Mouse (Mus musculus) heart, adult 9 months (tissue): ENCODE data around the gene Stim2.
A peak's percentile ranks its signal among the peaks of the same experiment; 100 is the strongest.

Source experiments
- DNase-seq, 2 experiments: peaks; one replicate each; pipeline ENCODE4 v3.0.0; 2022; ENCODE audit warnings: low spot score in 2 of 2

The Stim2 gene

DNA sequence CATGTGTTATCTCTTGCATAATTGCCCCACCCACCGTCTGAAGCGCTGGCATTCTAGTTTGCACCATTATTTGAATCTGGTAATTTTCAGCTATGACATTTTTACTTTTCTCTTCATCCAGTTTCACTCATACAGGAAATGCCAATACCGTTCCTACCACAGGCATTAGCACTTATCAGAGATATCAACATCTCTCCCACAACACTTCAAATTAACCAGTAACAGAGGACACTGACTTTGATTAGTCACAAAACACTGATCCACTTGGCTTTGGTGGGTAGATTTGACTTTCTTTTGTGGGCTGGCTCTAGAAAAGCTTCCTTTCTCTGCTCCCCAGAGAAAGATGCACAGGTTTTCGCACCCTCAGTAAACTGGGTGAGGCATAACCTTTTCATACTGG, 3.7 kb upstream of the Stim2 start:
- DNase-seq: no peak

DNA sequence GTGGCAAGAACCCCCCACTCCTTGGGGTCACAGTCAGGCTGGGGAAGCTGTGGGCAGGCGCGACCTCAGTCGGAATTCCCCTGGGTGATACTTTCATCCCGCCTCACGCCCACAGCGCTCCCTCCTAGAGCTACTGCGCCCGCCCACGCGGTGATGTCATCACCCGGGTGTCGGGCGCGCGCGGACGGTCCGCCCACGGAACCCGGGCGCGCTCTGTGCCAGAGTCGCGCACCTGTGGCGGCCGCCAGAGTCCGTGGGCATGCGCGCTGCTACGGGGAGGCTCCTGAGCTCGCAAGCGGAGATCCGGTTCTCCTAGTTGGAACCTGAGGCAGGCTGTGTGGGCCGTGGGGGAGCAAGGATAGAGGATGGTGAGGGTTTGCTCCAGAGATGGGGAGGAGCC, 3.0 kb upstream of the Stim2 start:
- DNase-seq: peak; percentile 83 to 85

DNA sequence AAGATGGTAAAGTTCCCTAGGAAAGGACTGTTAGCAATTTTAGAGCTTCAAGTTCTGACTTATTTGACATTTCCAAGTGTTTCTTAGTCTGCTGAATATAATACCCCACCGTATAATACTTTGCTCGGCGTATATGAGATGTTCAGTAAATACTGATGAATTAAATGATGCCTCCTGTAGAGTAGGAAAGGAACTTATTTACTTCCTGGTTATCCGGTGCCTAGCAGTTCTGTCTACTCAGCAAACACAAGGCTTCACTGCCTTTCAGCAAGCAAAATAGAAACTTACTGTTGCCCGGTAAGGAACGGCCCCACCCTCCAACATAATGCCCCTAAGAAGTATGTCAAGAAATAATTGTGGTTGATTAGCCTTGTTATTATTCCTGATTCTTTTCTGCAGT, 1.5 kb upstream of the Stim2 start:
- no peak for DNase-seq

DNA sequence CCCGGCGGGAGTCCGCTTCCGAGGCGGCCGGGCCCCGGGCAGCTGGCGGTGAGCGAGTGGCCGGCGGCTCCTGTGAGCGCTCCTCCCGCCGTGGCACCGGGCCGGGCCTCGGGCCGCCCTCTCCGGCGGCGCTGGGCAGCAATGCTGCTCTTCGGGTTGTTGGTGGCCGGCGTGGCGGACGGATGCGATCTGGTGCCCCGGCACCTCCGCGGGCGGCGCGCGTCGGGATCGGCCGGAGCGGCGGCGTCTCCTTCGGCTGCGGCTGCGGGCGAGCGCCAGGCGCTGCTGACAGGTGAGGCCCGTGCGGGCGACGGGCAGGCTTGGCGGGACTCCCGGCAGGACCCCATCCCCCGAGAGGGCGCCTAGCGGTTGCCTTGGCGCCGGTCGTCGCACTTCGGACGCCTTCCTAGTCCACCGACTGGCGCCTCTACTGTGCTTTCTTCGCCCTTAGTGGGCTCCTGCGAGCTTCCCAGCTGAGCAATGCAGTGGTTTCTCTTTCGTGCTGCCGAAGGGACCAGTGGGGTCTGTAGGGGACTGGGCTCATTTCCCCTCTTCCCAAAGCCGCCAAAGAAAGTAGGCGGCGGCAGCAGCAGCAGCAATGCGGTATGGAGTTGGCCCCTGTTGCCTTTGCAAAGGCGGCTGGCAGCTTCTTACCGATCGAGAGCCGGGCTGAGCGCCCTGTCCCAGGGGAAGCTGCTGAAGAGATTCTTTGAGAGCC, 603 bp downstream of the Stim2 start:
- DNase-seq: peak; percentile 50 to 63

DNA sequence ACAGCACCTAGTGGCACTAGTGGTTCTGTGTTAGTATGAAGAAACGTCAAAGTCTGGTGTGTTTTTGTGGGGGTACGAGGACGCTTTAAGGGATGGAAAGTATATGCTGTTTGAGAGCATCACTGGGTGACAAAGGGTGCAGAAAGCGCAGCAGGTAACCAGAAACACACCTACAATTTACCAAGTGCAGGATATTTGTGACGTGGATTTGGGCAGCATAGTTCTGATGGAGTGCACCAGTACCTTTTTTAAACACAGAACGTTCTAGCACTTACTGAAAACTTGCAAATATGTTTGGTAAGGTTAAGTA, 1.1 kb downstream of the Stim2 start:
- DNase-seq: no peak

DNA sequence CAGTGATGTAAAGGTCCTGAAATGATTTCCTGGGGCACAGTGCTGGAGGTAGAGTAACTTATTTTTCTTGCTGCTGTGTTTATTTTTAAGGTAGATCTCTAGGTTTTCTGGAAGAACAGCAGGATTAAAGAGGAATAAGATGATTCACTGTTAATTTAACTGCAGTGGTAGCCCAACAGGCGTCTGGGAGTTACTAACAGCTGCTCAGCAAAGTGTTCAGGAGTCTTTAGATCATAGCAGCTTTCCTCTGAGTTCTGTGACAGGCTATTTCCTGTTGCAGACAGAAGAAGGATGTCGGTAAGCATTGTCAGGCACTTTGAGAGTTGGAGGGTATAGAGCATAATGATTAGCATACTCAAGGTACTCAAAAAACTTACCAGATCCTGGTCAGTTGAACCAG, 1.5 kb downstream of the Stim2 start:
- peak; percentile 15 to 30 for DNase-seq

DNA sequence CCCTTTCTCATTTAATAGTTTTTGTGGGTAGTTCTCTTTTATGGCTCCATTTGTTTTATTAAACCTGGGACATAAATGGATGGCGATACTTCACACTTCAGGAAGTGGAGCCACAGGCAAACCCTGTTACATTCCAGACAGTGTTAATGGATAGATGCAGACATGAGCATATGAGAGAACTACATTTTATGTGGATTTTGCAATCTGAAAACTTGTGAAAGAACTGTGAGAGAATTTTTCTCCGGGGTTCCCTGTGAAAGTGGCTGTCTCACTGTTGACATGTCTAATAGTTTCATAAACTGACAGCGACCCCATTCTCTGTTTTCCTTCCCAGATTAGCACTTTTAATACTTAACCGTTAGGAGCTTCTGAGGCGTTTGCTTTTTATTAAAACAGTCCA, 2.7 kb downstream of the Stim2 start:
- no peak for DNase-seq

DNA sequence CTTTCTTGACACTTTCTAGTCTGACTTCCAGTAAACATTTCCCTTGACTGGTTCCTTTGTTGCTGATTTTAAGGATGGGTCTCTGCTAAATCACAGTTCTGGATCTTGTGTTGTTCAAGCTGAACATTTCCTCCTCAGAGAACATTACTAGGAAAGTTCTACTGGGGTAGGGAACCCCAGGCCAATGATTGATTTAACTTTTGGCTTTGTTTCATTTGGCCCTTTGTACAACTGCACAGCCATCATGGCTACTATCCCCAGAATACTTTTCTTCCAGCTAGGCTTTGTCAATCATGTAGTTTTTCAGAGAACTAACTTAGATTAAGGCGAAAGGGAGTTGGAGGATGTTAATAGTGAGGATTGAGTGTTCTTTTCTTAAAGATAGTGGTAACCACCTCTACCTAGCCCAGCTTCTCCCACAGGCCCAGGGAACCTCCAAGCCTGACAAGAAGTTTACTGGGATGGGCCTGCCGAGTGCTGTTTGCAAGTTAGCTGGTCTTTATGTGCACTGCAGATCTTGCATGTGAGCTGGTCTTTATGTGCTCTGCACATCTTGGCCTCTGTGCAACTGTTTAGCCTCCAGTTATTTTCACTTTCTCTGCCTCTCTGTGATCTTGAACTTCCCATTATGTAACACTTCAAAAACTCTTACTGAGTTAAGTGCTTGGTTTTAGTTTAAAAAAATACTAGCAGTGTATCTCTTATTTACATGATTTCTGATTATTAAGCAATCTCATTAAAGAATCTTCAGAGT, 7.0 kb downstream of the Stim2 start:
- DNase-seq: no peak

DNA sequence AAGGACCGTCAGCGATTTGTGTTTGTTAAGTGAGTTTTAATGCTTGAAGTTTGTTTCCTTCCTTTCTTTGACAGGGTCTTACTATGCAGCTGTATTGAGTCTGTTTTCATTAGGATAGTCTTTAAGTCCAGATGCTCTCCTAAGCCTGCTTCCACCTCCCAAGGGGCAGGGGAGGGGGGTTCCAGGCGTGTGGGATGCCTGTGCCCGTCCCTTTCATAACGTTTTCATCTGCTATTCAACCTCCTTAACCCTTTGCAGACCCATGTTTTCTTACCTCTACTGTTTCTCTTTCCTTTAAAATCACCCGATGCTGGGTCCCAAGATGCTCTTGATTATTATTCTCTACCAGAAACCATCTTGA, 7.5 kb downstream of the Stim2 start:
- no peak for DNase-seq

DNA sequence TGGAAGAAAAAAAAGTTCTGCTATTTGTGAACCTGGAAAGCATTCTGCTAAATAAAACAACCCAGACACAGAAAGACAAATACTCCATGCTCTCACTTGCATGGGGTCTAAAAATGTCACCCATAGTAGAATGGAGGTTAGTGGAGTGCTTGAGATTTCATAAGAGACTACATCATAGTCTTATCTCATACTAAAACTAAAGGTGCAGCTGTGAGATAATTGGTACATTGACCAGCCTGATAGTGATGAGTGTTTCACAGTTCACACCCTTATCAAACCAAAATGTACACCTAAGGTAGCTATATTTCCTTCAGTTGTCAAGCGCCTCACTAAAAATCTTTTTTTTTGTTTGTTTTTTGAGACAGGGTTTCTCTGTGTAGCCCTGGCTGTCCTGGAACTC, 8.5 kb downstream of the Stim2 start:
- no peak for DNase-seq

DNA sequence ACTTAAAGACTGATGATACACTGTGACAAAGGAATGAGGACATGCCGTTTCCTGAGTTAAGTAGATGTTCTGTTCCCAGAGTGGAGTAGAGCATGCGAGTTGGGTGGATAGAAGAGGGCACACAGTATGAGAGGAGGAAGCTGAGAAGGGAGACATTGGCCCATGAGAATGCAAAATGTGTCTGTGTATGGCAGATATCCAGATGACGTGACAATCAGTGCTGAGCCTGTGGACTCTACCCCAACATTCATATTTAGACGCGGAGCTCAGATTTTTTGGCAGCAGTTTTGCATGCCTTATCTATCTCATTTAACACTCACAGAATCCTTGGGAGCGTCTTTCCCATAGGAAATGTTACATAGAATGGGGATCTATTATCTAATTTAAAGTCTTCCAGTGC, 9.3 kb downstream of the Stim2 start:
- DNase-seq: peak in 1 of 2 experiments; percentile 14

DNA sequence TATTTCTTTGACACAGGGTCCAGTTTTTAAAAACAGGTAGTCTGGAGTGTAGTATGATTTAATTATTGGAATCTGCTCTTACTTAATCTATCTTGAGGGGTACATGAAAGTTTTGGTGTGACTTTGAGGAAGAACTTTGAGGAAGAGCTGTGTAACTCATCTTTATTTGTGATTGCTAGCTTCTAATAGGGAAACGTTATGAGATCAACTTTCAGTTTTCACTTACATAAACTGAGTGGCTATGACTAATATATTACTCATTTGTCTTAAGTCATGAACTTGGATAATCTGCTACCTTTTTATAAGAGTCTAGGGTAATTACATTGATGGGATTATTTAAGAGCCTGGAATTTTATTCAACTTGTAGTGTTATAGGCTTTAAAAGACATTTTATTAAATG, 15.0 kb downstream of the Stim2 start:
- no peak for DNase-seq

DNA sequence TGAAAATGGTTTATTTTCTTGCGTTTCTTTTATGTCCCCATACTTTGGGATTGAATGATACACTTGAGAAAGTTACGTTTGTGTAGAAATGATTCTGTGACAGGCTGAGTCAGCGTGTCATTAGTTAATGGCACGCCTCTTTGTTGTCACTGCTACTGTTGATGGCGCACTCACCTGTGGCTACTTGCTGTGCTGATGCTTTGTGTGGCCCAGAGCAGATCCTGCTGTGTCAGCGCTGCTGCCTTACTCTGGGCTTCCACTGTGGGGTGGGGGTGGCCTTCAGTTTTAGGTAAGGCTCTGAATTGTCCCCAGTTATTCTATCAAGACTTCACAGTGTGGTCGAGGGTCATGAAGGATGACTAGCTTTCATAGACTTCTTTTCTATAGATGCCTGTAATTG, 18.8 kb downstream of the Stim2 start:
- no peak for DNase-seq

DNA sequence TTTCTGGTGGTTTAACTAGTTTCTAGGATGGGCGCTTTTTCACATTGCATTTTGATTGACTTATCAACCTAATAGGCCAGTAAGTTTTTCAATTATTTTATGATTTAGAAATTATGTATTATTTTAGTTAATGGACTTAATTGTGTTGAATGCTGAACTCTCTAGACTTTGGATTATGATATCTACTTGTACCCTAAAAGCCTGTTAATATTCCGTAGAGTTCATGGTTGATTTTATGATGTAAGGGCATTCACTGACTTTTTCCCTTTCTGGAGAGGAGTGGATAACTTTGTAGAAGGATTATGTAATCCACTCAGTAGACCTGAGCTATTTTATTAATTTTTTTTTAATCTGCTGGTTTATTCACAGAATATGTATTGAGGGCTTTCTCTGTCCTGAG, 20.6 kb downstream of the Stim2 start:
- DNase-seq: no peak

DNA sequence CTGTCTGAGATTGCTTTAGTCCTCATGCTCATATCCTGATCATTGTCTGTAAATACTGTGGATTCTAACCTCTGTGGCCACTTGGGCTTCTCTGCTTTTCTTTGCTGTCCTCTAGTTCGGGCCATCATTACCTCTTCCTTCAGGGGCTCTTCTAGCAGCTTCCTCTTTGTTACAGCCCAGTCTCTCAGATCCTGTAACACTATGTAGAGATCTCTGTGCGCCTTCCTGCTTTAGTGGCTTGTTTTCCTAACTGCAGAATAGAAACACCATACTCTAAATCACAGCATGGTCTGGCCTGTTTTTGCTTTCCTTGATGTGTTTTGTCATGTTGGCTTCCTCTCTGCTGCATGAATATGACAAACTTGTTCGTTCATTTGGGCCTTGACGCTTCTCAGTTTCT, 21.2 kb downstream of the Stim2 start:
- DNase-seq: no peak

DNA sequence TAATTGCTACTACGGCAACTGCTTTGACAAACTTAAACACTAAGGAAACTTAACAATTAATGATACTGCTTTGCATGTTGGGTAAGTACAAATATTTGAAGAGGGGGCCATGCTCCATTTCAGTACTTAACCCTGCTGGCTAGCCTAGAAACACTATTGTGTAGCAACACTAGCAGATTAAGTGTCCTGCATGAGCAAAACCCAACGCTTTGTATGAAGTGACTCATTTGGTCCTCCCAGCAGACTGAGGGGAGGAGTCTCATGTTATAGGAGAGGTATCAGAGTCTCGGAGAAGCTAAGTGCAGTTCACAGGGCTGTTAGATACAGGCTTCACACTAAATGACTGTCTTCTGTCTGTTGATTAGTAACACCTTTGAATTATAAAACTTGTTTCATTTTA, 26.3 kb downstream of the Stim2 start:
- DNase-seq: no peak

DNA sequence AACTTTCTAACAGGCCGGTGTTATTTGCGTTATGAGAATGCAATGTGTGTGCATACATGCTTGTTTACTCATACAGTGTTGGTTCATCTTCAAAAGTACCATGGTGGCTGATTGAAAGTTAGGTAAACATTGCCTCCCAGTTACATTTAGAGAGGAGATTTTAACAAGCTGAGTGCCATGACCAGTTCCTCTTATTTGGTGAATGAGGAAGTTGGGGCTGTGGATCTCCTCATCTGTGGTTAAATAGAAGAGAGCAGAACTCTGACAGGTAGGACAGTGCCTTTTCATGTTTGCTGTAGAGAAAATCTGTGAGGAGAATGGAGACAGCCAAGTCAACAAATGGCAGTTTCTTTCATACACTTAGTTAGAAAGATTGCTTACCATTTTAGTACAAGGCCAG, 27.3 kb downstream of the Stim2 start:
- no peak for DNase-seq

DNA sequence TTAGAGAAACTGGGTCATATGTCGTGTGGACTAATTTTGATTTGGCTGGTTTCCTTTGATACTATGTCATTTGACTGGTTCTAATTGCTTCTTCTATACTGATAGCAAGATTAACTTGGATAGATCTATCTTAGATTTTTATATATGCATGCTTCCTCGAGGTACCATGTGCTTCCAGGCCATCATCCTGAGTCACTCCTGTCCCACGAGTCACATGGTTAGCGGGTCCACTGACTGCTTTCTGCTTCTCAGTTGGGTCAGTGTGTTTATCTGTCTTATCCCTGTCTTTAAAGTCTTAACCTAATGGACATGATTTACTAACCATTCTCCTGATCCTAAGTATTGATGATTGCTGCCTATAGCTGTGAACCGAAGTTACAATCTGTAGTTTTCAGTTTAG, 34.9 kb downstream of the Stim2 start:
- no peak for DNase-seq

DNA sequence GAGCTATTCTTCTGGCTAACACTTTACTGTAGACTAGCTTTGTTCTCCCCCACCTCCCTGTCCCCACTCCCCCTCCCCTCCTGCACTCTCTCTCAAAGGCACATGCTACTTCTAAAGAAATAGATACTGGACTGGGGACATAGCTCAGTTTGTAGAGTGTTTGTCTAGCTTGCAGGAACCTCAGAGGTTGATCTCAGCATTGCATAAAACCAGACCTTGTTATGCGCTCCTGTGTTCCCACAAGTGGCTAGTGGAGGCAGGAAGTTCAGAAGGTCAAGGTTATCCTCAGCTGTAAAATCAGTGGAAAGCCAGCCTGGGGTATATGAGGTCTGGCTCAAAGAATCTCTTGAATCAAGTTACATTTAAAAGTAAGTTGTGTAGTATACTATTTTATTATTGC, 36.4 kb downstream of the Stim2 start:
- no peak for DNase-seq

DNA sequence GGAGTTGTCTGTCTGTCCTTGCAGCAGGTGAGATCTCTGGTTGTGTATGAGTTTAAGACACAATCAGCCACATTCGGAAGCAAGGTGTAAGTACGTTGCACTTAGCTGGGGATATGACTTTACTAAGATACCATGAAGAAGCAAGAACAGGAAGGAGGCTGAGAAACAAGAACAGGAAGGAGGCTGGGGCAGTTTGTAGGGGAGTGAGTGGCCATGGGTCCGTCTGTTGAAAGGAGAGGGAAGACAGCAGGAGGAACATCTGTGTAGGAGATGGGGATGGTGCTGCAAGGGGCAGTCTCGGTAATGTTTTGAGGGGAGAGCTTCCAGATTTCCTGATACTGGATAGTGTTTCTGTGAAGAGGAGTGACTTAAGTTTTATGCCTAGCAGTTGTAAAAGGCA, 40.3 kb downstream of the Stim2 start:
- no peak for DNase-seq

DNA sequence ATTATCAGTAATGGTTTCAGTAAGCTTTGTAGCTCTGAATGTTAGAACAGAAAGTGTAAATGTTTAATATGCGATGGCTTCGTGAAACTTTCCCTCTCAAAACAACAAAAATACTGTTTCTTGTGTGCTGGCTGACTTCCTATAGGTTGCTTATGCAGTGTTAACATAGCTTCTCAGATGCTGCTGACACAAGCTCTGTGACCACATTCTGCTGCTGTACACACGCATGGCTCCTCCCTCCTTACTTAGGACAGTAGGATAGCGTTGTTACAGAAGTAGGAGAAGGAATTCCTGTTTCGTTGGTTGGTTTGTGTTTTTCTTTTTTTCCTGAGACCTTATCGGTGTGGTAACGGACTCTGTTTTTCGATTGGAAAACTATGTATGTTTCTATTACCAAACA, 42.2 kb downstream of the Stim2 start:
- DNase-seq: no peak

DNA sequence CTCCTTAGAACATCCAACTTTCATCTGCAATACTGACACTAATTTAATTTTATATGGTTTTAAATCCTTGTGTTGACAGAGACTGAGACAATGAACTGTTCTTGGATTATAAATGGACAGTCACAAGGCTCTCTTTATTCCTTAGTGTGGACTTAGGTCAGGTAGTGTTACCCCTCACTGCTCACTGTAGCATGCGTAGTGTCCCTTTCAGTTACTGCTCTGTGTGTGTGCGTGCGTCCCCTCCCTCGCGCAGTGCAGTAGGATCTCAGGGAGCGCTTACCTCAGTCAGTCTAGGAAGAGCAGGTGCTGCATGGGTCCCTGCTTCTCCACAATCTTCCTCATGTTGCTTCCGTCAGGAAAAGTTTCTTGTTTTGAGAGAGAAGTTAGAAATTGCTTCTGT, 43.7 kb downstream of the Stim2 start:
- DNase-seq: no peak

DNA sequence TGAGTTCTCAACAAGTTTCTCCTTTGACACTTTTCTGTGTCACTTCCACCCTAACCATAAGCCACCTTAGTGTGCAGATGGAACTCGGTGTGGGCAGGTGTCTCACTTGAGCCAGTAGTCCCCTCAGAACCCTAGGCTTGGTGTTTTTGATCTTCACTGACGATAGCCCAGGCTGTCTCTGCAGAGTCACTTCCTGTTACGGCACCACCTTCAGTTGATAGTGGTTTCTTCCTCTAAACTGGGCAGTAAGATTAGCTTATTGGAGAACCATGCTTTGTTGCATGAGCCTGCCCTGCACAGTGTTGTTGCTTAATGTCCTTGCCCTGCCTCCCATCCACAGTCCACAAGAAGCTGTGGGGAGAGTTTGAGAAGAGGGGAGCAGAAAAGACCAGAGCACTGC, 47.2 kb downstream of the Stim2 start:
- no peak for DNase-seq

DNA sequence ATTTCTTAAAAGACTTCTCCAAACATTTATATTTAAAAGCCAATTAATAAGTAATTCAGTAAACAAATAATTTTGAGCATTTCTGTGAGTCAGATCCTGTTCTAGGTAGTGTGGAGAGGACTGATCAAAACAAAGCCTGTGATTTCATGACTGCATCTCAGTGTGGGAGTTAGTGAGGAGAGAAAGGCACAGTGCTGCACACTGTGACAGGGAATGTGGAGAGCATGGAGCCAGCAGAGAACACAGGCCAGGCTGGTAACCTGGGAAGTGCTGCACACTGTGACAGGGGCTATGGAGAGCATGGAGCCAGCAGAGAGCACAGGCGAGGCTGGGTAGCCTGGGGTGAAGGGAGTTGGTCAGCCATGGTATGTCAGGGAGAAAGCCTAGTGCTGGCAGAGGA, 48.1 kb downstream of the Stim2 start:
- no peak for DNase-seq
